Mouse (Mus musculus) small intestine, adult 2 months (tissue): ENCODE measurements around the gene Cep63.

Experiments used
- CTCF ChIP-seq: fragments of 200-500 bp; IDR thresholded peaks from 2 replicates; pipeline ENCODE4 v1.5.1; 2012; ENCODE audit warnings: low read depth, mild to moderate bottlenecking, control low read depth, inconsistent platforms, low read length, moderate library complexity, mixed read lengths; ENCODE audit not compliant: insufficient replicate concordance, insufficient read length; ENCODE audit errors: extremely low read depth
- POLR2A ChIP-seq: fragments of 200-500 bp; IDR thresholded peaks from 2 replicates; pipeline ENCODE4 v1.6.1; 2012; ENCODE audit warnings: low read depth, mild to moderate bottlenecking, control low read depth, inconsistent platforms, low read length, moderate library complexity

- no peak for TF ChIP-seq CTCF
- no peak for TF ChIP-seq POLR2A
These were observed 20.7 kb upstream of the Cep63 start for GRCm38 (mm10) chr9:102647010-102647409.
